Mouse (Mus musculus) stomach, postnatal 0 days (tissue): ENCODE measurements around the gene Rap1a.

ENCODE experiments used
- CTCF ChIP-seq: IDR thresholded peaks from 2 replicates; pipeline ENCODE4 v1.5.1; 2016; ENCODE audit warnings: antibody characterized with exemption, low read depth, mild to moderate bottlenecking, moderate library complexity
- EP300 ChIP-seq: optimal IDR thresholded peaks from 2 replicates; pipeline ENCODE3; 2016; ENCODE audit warnings: antibody characterized with exemption

DNA sequence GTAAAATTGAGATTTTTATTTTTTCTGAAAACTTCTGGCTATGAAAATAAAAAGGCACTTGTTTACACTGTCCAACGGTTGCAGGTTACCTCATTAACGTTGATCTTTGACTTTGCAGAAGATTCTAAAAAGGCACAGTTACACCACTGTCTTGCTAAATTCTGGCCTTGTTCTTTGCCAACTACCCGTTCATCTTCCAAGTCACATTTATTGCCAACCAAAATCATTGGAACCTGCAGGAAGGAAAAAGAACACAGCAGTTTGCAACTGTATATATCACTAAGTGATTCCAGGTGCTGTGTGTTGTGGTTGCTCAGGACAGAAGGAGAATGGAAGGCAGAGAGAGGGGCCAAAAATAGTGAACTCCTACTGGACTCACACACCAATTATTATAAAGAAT, 63.5 kb downstream of the Rap1a start:
- TF ChIP-seq CTCF (no peak), EP300 (no peak)
